Mouse (Mus musculus): ENCODE measurements around the gene Map3k20.

The Map3k20 gene

GRCm38 (mm10) chr2:72321591-72321990 lies 36.2 kb downstream of the Map3k20 start:
- no peak for DNase-seq (ENCODE audit: low spot score)

DNA sequence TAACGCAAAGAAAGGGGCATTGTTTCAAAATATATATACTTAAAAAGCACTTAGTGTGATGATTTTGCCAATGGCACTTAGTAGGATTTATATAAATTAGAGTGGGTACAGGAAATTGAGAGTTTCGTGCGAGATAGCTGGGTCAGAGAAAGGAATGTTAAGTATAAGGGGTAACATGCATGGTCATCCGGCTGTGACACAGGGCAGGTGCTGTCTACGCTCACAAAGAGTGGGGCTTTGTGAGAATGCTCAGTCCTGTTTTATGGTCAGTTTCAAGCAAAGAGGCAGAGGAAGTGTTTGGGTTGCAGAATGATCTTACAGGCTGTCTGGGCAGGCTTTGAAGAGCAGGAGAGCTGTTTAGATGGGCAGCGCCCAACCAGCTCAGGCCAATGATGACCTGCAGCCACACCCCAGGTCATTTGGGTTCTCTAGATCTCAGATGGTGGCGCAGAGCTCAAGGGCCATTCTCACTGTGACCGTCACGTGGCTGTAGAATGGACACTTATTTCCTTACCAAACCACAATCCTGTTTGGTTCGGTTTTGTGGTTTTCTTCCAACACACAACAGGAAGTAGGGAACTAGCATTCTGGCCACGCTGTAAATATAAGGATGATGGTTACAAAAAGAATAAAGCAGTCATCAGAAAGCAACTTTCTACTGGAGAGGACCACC lies 37.4 kb downstream of the Map3k20 start:
- no peak for DNase-seq (ENCODE audit: low spot score)

DNA sequence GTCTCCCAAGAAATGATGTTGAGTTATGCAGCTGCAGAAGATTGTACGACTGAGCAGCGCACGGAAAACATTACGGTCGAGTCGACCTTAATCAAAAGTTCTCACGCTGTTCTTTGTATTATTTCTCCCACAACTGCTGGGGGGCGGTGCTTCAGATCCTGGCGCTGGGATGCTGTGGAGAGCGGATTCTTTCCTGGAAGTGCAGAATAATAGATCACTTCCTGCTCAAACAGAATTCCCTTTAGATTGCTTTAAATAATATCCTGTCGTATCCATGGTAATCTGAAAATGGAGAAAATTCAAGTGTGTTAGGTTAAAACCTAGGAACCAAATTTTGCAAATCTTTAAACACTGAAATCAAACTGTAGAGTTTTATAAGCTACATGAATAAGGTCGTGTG lies 39.0 kb downstream of the Map3k20 start:
- no peak for DNase-seq (ENCODE audit: low spot score)

DNA sequence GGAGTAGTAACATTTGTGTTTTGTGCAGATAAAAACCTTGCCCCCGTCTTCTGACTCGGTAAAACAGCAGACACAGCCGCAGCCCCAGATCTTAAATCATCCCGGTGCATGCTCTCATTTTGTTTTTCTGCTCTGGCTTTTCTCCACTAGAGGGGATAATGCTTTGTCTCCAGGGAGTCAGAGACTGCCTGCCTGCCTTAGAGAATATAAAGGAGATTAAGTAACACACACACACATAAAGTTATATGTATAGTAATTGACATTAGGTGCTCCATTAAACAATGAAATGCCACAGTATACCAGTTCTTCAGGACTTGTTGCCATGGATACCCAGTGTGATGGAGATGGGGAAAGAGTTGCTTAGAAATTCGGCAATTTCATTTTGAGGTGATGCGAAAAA lies 41.1 kb downstream of the Map3k20 start:
- DNase-seq (ENCODE audit: low spot score): no peak

GRCm38 (mm10) chr2:72328435-72328834 lies 43.0 kb downstream of the Map3k20 start:
- DNase-seq (ENCODE audit: low spot score): no peak

DNA sequence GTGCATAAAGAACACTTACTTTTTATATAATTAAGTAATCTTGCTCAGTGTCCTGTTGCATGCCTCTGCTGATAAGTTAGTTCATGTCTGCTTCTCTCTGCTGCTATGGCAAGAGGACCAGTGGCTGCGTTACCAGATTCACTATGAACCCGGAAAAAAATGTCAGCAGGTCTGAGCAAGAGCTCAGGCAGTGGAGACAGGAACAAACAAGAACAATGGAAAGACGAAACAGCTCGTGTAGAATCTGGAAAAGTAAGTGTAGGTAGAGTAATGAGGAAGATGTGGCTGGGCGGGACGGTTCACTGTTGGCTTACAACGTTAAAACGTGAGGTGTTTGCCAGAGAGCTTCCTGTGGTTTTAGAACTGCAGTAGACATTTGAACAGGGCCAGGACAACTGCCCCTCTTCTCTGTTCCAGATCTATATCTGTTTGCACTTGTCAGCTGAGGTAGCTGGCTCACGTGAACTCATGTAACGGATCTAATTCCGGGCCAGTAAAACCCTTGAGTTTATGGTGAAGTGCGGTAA lies 45.6 kb downstream of the Map3k20 start:
- DNase-seq (ENCODE audit: low spot score): no peak

- no peak for DNase-seq (ENCODE audit: low spot score)
Measured at GRCm38 (mm10) chr2:72332067-72332466, 46.6 kb downstream of the Map3k20 start.

- DNase-seq (ENCODE audit: low spot score): no peak
Measured at GRCm38 (mm10) chr2:72333210-72333609, 47.8 kb downstream of the Map3k20 start.

DNA sequence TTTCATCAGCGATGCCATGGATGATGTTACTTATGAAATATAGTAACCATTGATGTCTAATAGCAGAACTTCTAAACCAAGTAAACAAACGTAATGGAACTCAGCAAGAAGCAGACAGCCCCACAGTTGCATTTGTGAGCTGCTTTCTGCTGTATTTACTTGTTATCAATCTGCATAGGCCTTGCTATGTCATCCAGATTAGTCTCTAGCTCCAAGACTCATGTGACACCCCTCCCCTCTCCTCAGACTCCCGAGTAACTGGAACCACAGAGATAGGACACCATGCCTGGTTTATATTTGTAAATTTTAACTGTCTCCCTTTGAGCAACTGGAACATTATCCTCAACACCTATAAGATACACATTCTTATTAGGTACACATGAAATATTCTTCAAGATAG lies 51.4 kb downstream of the Map3k20 start:
- no peak for DNase-seq (ENCODE audit: low spot score)

DNA sequence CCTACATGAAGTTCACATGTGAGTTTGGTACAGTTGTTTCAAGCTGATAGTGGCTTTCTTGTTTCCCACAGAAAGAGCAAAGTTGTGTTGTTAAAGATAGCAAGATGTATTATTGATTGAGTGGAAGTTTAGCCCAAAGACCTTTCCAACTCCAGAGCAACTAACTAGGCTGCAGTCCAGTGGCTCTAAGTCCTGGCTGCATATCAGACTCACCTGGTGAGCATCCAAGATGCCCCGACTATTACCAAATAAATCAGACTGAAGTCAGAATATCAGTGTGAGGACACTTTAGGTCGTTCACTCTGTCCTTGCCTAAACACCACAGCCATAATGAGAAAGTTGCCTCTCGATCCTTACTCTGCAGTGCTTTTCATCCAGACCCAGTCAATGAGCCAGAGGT lies 59.8 kb downstream of the Map3k20 start:
- no peak for DNase-seq (ENCODE audit: low spot score)

- DNase-seq (ENCODE audit: low spot score): no peak
Measured at GRCm38 (mm10) chr2:72351329-72351728, 65.9 kb downstream of the Map3k20 start.

GRCm38 (mm10) chr2:72351776-72352175 lies 66.3 kb downstream of the Map3k20 start:
- no peak for DNase-seq (ENCODE audit: low spot score)

GRCm38 (mm10) chr2:72352756-72353155 lies 67.3 kb downstream of the Map3k20 start:
- DNase-seq (ENCODE audit: low spot score): no peak

GRCm38 (mm10) chr2:72356471-72356870 lies 71.0 kb downstream of the Map3k20 start:
- DNase-seq (ENCODE audit: low spot score): no peak

GRCm38 (mm10) chr2:72361572-72361971 lies 76.1 kb downstream of the Map3k20 start:
- DNase-seq (ENCODE audit: low spot score): no peak

GRCm38 (mm10) chr2:72363449-72363848 lies 78.0 kb downstream of the Map3k20 start:
- DNase-seq (ENCODE audit: low spot score): no peak

GRCm38 (mm10) chr2:72365930-72366329 lies 80.5 kb downstream of the Map3k20 start:
- DNase-seq (ENCODE audit: low spot score): no peak

GRCm38 (mm10) chr2:72366503-72366902 lies 81.1 kb downstream of the Map3k20 start:
- DNase-seq (ENCODE audit: low spot score): no peak

GRCm38 (mm10) chr2:72367850-72368249 lies 82.4 kb downstream of the Map3k20 start:
- DNase-seq (ENCODE audit: low spot score): no peak

- no peak for DNase-seq (ENCODE audit: low spot score)
Measured at GRCm38 (mm10) chr2:72369140-72369600, 83.7 kb downstream of the Map3k20 start.

GRCm38 (mm10) chr2:72372136-72372535 lies 86.7 kb downstream of the Map3k20 start:
- DNase-seq (ENCODE audit: low spot score): no peak

DNA sequence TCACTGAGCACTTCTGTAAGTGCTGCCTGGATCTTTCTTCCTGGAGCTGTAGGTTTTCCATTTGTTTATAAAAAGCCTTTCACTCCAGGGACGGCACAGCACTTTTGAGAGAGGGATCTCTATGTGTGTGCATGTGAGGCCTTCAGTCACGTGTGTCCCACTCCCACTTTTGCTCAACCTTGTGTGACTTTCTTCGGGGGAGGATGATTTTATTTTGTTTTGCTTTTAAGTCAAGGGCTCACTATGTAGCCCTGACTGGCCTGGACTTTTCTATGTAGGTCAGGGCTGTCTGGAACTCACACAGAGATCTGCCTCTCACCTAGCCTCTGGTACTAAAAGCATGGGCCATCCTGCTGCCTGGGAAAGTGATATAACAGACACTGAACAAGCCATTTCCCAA lies 88.6 kb downstream of the Map3k20 start:
- no peak for DNase-seq (ENCODE audit: low spot score)

- no peak for DNase-seq (ENCODE audit: low spot score)
Measured at GRCm38 (mm10) chr2:72375877-72376276, 90.4 kb downstream of the Map3k20 start.

DNA sequence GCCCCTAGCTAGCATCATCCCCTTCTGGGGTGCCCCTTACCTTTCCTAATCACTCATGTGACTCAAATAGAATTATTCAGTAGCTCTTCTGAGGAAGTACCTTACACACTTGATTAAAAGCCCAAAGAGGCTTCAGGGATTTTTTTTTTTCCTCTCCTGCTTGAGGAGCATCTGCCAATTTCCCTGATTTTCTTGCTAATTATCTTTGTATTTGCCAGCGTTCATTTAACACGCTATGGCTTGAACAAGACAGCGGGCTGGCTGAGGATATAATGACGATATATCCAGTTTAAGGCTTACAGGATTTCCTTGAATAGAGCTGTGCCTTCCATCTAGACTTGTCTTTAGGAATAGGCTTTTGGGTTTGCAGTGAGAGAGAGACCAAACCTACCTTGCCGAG lies 91.5 kb downstream of the Map3k20 start:
- DNase-seq (ENCODE audit: low spot score): no peak

Measured in retina, embryonic 14.5 days (tissue).